In the genomic region with DNA sequence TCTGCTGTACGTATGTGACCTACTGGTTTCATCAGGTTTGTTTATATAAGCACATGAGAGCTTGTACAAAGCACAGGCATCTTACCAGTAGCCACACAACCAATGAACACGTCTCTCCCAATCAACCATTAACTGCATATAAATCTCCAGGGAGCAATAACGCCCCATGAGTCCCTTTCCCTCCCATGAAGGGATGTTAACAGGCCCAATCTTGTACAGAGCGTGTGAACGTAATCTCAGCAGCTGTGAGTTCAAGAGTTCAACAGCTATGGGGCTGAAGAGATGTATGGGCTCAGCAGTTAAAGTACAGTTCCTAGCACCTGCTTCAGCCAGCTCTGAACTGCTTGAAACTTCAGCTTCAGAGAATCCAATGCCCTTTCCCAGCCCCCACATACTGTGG, we compare ENCODE assay signal across 13 mouse cellular contexts. TPM values are rescaled to one million over a fixed set of nuclear protein-coding genes. Genes with fewer than 3 reads are reported as not detected.
DNase-seq lines count a peak whose midpoint lies in the region; ATAC-seq and TF ChIP-seq lines count a peak whose summit lies in the region.
"Had no signal": no experiment of that assay in that cellular context is flagged by ENCODE, and none has a peak within 500 bp of the region (broad histone marks: within the 10 kb centered on the region; RNA-seq: fewer than 3 reads in every experiment).

No protein-coding gene starts in this region.

- H3K4me2 ChIP-seq in kidney, embryonic 14.5 days (replicated peaks; ENCODE audit: low read depth, low read length) = no peak overlapping the region
- no peak overlapping the region for H3K4me2 ChIP-seq in neural tube, embryonic 12.5 days (replicated peaks)
- H3K4me2 ChIP-seq: liver, embryonic 15.5 days had no signal

- 19% methylated on average over 5 of the region's 5 CpGs for WGBS in kidney, embryonic 14.5 days
- 18% methylated on average over 5 of the region's 5 CpGs for WGBS in neural tube, embryonic 12.5 days

- H3K4me3 ChIP-seq in gastrocnemius, adult 2 months = no peak overlapping the region
- H3K4me3 ChIP-seq in kidney, embryonic 14.5 days (ENCODE audit: low read length) = no peak overlapping the region
- no peak overlapping the region for H3K4me3 ChIP-seq in neural tube, embryonic 12.5 days
- H3K4me3 ChIP-seq: liver, embryonic 15.5 days had no signal

- DNase-seq in gastrocnemius, adult 2 months = no peak
- DNase-seq in gastrocnemius, adult 8-10 months (ENCODE audit: low spot score in 2 of 2) = no peak
- DNase-seq in kidney, adult 8-10 months = no peak
- peak; percentile 12 for DNase-seq in embryo, embryonic 11 days
- DNase-seq in right cerebral cortex, postnatal 36 days (ENCODE audit: low spot score in 2 of 2) = no peak
- DNase-seq: cerebellum, adult 11-12 months; heart, postnatal 36 days had no signal

- H3K9ac ChIP-seq in kidney, embryonic 14.5 days (ENCODE audit: low read depth, low read length) = no peak overlapping the region
- H3K9ac ChIP-seq in neural tube, embryonic 12.5 days = no peak overlapping the region
- H3K9ac ChIP-seq: liver, embryonic 15.5 days had no signal

- no peak for TF ChIP-seq CTCF in gastrocnemius, adult 2 months (IDR thresholded peaks at IDR 0.05)

- intact Hi-C loops in gastrocnemius, adult 2 months (cut with DNase I) = loop anchor here (2.0 kb wide), 1 partner anchor 16 kb away; no protein-coding TSS in a partner anchor

- no peaks in the 10 kb centered on the region for H3K9me3 ChIP-seq in kidney, embryonic 14.5 days (ENCODE audit: control insufficient read depth, low read length)
- H3K9me3 ChIP-seq in neural tube, embryonic 12.5 days = no peaks in the 10 kb centered on the region
- H3K9me3 ChIP-seq: liver, embryonic 15.5 days had no signal

- H3K27ac ChIP-seq in gastrocnemius, adult 2 months = peak overlapping the region; percentile 41
- H3K27ac ChIP-seq in kidney, embryonic 14.5 days (ENCODE audit: low read depth, low read length) = no peak overlapping the region
- H3K27ac ChIP-seq in neural tube, embryonic 12.5 days = no peak overlapping the region
- H3K27ac ChIP-seq: liver, embryonic 15.5 days had no signal

- H3K36me3 ChIP-seq in kidney, embryonic 14.5 days (ENCODE audit: control insufficient read depth, insufficient read depth, low read length) = no peaks in the 10 kb centered on the region
- H3K36me3 ChIP-seq in neural tube, embryonic 12.5 days = no peaks in the 10 kb centered on the region
- H3K36me3 ChIP-seq: liver, embryonic 15.5 days had no signal

- ATAC-seq in kidney, embryonic 14.5 days (ENCODE audit: low FRiP score, low TSS enrichment) = peak; percentile 66; the same call in 1 of the 2 replicates
- ATAC-seq in neural tube, embryonic 12.5 days (ENCODE audit: low FRiP score, low read depth) = peak; percentile 71
- ATAC-seq in megakaryocyte-erythroid progenitor cell, adult 5-6 weeks (replicated peaks; ENCODE audit: low FRiP score, low TSS enrichment, poor library complexity, severe bottlenecking) = no peak
- ATAC-seq: inflammation-experienced regulatory T-cells, adult 6 months; midbrain, embryonic 16.5 days had no signal

- no peaks in the 10 kb centered on the region for H3K27me3 ChIP-seq in kidney, embryonic 14.5 days (ENCODE audit: control insufficient read depth, insufficient read depth, low read length)
- no peaks in the 10 kb centered on the region for H3K27me3 ChIP-seq in neural tube, embryonic 12.5 days (replicated peaks)
- H3K27me3 ChIP-seq: liver, embryonic 15.5 days had no signal

- 0 out of 2 replicates have a peak, but pooled peaks cover 5% of the 10 kb centered on the region for H3K4me1 ChIP-seq in kidney, embryonic 14.5 days (ENCODE audit: control insufficient read depth, insufficient read depth, low read length)
- H3K4me1 ChIP-seq in neural tube, embryonic 12.5 days = peaks cover 9% of the 10 kb centered on the region

RNA-seq across cellular contexts. Expression of gene Hipk3, which starts 9.8 kb away (rescaled TPM):
- 100 to 1,000 TPM; 228 to 267 TPM for total RNA-seq in gastrocnemius, adult 2 months (2021)
- 100 to 1,000 TPM; 264 to 309 (median 281) TPM for total RNA-seq in gastrocnemius, adult 8-10 months (2022)
- polyA plus RNA-seq in kidney, embryonic 14.5 days (2014; fragmentation: Nextera tagmentation; extraction: Ambion mirVana) = 13.6 and 21.7 TPM in 2 replicates
- polyA plus RNA-seq in neural tube, embryonic 12.5 days (2016; fragmentation: Nextera tagmentation; extraction: Ambion mirVana) = 11.4 and 13.2 TPM in 2 replicates
- 23.9 and 32.3 TPM in 2 replicates for total RNA-seq in megakaryocyte-erythroid progenitor cell, adult 5-6 weeks (2014; fragmentation: Nextera tagmentation)
- total RNA-seq in megakaryocyte-erythroid progenitor cell, adult 5-6 weeks (2017) = 23.5 and 29.3 TPM in 2 replicates

Comparison
In these comparisons a context has a peak if more than half of its experiments do, and no peak if none do; other contexts are left out.
1. RNA of gene Hipk3, which starts 9.8 kb away (total RNA-seq): 264 to 309 TPM in gastrocnemius, adult 8-10 months and 228 to 267 TPM in gastrocnemius, adult 2 months; 23.5 to 32.3 TPM in megakaryocyte-erythroid progenitor cell, adult 5-6 weeks; every median in the first group is over 4 times any median in the second.